ENCODE assay signal across 24 mouse cellular contexts in genomic region chr1:183092296-183092695, GRCm38 (mm10).
"Had no signal": no experiment of that assay in that cellular context is flagged by ENCODE, and none has a peak within 500 bp of the region (broad histone marks: within the 10 kb centered on the region; RNA-seq: fewer than 3 reads in every experiment).

No protein-coding gene starts in this region.

- H3K9ac ChIP-seq: heart, embryonic 12.5 days; hindbrain, embryonic 12.5 days; hindbrain, embryonic 14.5 days; intestine, embryonic 15.5 days; limb, embryonic 13.5 days; limb, embryonic 15.5 days had no signal

- H3K27ac ChIP-seq: gastrocnemius, adult 2 months; heart, adult 2 months; heart, embryonic 10.5 days; hindbrain, embryonic 10.5 days; hindbrain, embryonic 12.5 days; hindbrain, embryonic 14.5 days; intestine, embryonic 15.5 days; layer of hippocampus, adult 2 months; left cerebral cortex, adult 2 months; limb, embryonic 13.5 days; limb, embryonic 15.5 days had no signal

- H3K27me3 ChIP-seq: heart, embryonic 12.5 days; hindbrain, embryonic 12.5 days; intestine, embryonic 15.5 days; limb, embryonic 13.5 days; limb, embryonic 15.5 days had no signal

- H3K4me2 ChIP-seq: heart, embryonic 12.5 days; hindbrain, embryonic 12.5 days; hindbrain, embryonic 14.5 days; intestine, embryonic 15.5 days; limb, embryonic 13.5 days; limb, embryonic 15.5 days had no signal

- ATAC-seq: hindbrain, embryonic 16.5 days; inflammation-experienced regulatory T-cells, adult 6 months; intestine, embryonic 15.5 days; intestine, postnatal 0 days had no signal

- H3K9me3 ChIP-seq: heart, embryonic 10.5 days; heart, embryonic 12.5 days; hindbrain, embryonic 10.5 days; hindbrain, embryonic 12.5 days; intestine, embryonic 15.5 days; limb, embryonic 13.5 days; limb, embryonic 15.5 days had no signal

- DNase-seq: gastrocnemius, adult 2 months; gastrocnemius, postnatal 10 days; gastrocnemius, postnatal 25 days; heart, adult 2 months; heart, postnatal 10 days; heart, postnatal 4 days; kidney, adult 18-20 months; kidney, adult 8-10 months; kidney, postnatal 10 days; kidney, postnatal 25 days; kidney, postnatal 4 days had no signal

- H3K4me3 ChIP-seq: gastrocnemius, adult 2 months; heart, adult 2 months; heart, embryonic 10.5 days; heart, embryonic 12.5 days; hindbrain, embryonic 10.5 days; hindbrain, embryonic 12.5 days; intestine, embryonic 15.5 days; layer of hippocampus, adult 2 months; left cerebral cortex, adult 2 months; limb, embryonic 13.5 days; limb, embryonic 15.5 days had no signal

- H3K4me1 ChIP-seq: intestine, embryonic 15.5 days; limb, embryonic 15.5 days had no signal
